Mouse (Mus musculus): ENCODE results near the gene Brd4. TPM values are rescaled to one million over a fixed set of nuclear protein-coding genes. Genes with fewer than 3 reads are reported as not detected.

Gene Brd4
- polyA plus RNA-seq (2012; rRNA removed) (75.6 and 80.0 TPM in 2 replicates), polyA plus RNA-seq (2014; fragmentation: Nextera tagmentation; extraction: Ambion mirVana) (97.3 and 117 TPM in 2 replicates)

DNA sequence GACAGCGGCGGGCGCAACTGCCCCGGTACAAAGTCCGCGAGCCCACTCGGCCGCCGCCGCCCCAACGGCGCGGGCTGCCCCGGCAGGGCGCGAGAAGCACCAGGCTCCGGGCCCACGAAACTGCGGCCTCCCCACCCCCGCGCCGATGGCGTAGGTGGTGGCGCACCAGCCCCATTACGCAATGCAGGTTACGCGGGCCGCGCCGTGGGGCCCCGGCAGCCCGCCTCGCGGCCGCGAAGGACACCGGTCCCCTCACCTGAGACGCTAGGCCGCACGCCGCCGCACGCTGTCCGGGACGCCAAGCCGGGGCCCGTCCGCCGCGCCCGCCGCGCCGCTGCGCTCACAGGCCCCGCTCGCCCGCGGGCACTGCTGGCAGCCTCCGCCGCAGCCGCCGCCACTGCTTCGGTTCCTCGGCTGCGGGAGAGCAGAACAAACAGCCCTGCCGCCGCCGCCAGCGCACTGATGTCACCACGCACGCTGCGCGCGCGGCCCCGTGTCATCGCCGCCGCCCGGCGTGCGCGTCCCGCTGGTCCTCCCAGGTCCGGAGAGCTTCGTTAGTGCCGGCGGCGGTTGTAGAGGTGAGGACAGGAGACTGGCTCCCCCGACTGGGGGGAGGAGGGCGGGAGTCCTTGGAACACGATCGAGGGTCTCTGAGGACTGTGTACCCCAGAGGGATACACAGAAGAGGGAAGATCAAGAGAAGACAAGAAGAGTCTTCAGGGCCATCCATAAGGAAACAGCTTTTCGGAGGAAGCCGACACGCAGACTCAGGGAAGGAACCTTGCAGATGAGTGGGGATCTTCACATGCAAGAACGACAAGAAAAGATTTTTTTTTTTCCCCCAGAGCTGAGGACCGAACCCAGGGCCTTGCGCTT lies at the start of gene Brd4:
Gene Brd4 (minus strand): TSS at position 461 of the 876 bp plus-strand sequence.
- H3K9me3 ChIP-seq (ENCODE audit: control insufficient read depth, low read length): no peaks in the 10 kb centered on the region
- no peaks in the 10 kb centered on the region for H3K36me3 ChIP-seq (ENCODE audit: control insufficient read depth, insufficient read depth, low read length)
- DNase-seq (ENCODE audit: low spot score): peak; percentile 89
- under 1% methylated on average over 91 of the region's 100 CpGs for WGBS
- ATAC-seq (ENCODE audit: low FRiP score, low read depth): peak; percentile 91
- peak within 1 kb of the TSS; percentile 92 for H3K4me3 ChIP-seq (replicated peaks; ENCODE audit: low read length)
- no peak for TF ChIP-seq POLR2A (IDR thresholded peaks at IDR 0.05; ENCODE audit: borderline replicate concordance, extremely low read depth, insufficient read depth, insufficient read length)
- H3K4me2 ChIP-seq (replicated peaks; ENCODE audit: low read depth, low read length, severe bottlenecking): peak within 1 kb of the TSS; percentile 77
- H3K27me3 ChIP-seq (ENCODE audit: control insufficient read depth, insufficient read depth, low read length): no peaks in the 10 kb centered on the region
- peak within 1 kb of the TSS; percentile 95 for H3K9ac ChIP-seq (ENCODE audit: low read depth, low read length, severe bottlenecking)
- peaks cover 21% of the 10 kb centered on the region for H3K4me1 ChIP-seq (ENCODE audit: control insufficient read depth, insufficient read depth, low read length)
- peak within 1 kb of the TSS; percentile 100 for H3K27ac ChIP-seq (replicated peaks; ENCODE audit: low read depth, low read length)

DNA sequence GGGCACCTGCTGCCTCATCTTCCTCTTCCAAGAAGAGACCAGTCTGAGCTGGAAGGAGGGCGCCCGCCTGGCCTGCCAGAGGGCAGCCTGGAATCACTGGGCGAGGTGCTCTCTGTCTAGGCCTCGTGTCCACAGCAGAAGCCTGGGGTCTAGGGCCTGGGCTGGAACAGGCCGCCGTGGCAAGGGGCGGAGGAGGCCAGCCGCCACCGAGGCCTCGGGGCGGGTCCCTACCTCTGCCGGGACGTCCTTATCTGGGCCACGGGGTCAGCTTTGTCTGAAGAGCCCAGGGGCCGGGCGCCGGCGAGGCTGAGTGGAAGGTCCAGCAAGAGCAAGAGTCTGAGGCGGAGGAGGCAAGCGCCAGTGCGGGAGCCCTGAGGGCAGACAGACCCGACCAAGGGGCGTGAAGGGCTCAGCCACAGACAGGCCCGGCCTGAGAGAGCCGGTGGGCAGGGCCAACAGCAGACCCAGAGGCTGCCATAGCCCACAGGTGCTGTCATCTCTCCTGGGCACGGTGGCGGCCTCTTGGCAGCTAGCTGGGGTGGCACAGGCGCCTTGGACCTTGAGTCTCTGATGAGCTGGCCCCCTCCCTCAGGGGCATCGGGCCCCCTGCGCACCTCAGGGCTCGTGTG lies 49.3 kb upstream of the Brd4 start:
- no peaks in the 10 kb centered on the region for H3K27me3 ChIP-seq (ENCODE audit: control insufficient read depth, insufficient read depth, low read length)
- no peaks in the 10 kb centered on the region for H3K9me3 ChIP-seq (ENCODE audit: control insufficient read depth, low read length)
- H3K27ac ChIP-seq (replicated peaks; ENCODE audit: low read depth, low read length): no peak overlapping the region
- no peak overlapping the region for H3K9ac ChIP-seq (ENCODE audit: low read depth, low read length, severe bottlenecking)
- H3K4me1 ChIP-seq (ENCODE audit: control insufficient read depth, insufficient read depth, low read length): no peaks in the 10 kb centered on the region
- TF ChIP-seq POLR2A (IDR thresholded peaks at IDR 0.05; ENCODE audit: borderline replicate concordance, extremely low read depth, insufficient read depth, insufficient read length): no peak
- H3K36me3 ChIP-seq (ENCODE audit: control insufficient read depth, insufficient read depth, low read length): peaks cover 81% of the 10 kb centered on the region
- WGBS: 93% methylated on average over 27 of the region's 31 CpGs
- no peak overlapping the region for H3K4me3 ChIP-seq (replicated peaks; ENCODE audit: low read length)
- DNase-seq (ENCODE audit: low spot score) (no peak), ATAC-seq (ENCODE audit: low FRiP score, low read depth) (peak; percentile 9; the same call in 1 of the 2 replicates)
- no peak overlapping the region for H3K4me2 ChIP-seq (replicated peaks; ENCODE audit: low read depth, low read length, severe bottlenecking)

DNA sequence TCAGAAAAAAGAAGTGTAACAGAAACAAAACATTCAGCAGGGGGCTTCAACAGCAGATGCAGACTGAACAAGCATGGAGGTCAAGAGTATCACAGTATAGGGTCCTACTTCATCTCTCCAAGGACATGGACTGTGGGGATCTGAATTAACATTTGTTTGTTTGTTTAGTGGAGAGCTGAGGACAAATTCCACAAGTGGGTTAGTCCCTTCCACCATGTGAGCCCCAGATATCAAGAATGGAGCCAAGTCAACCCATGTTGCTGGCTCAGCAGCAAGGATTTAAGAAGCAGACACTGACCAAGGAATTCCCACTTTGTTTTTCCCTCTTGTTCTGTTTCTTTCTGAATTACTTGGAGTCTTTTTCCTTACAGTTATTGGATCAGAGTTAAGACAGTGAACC lies 43.0 kb upstream of the Brd4 start:
- Histone ChIP-seq H3K9me3 (ENCODE audit: control insufficient read depth, low read length) (no peaks in the 10 kb centered on the region), H3K27ac (replicated peaks; ENCODE audit: low read depth, low read length) (no peak overlapping the region), H3K36me3 (ENCODE audit: control insufficient read depth, insufficient read depth, low read length) (peaks cover 63% of the 10 kb centered on the region), H3K9ac (ENCODE audit: low read depth, low read length, severe bottlenecking) (no peak overlapping the region), H3K4me1 (ENCODE audit: control insufficient read depth, insufficient read depth, low read length) (no peaks in the 10 kb centered on the region), H3K4me2 (replicated peaks; ENCODE audit: low read depth, low read length, severe bottlenecking) (no peak overlapping the region), H3K27me3 (ENCODE audit: control insufficient read depth, insufficient read depth, low read length) (no peaks in the 10 kb centered on the region), H3K4me3 (replicated peaks; ENCODE audit: low read length) (no peak overlapping the region)
- DNase-seq (ENCODE audit: low spot score) (no peak), ATAC-seq (ENCODE audit: low FRiP score, low read depth) (no peak)
- TF ChIP-seq POLR2A (IDR thresholded peaks at IDR 0.05; ENCODE audit: borderline replicate concordance, extremely low read depth, insufficient read depth, insufficient read length): no peak

DNA sequence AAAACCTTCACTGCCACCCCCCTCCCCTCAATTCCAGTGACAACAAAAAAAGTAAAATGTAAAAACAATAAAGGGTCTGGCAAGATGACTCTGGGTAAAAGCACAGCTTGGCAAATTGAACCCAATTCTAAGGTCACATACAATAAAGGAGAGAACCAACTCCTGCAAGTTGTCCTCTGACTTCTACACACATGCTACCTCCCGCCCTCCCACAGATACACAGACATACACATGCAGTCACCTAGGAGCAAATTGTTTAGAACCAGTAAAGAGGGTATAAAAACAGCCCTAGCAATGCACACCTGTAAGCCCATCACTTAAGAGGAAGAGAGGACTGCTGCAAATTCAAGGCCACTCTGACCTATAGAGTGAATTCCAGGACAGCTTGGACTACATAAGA lies 38.3 kb upstream of the Brd4 start:
- no peak for ATAC-seq (ENCODE audit: low FRiP score, low read depth)
- no peak for DNase-seq (ENCODE audit: low spot score)
- WGBS: 90% methylated on average over 1 of the region's 1 CpGs
- Histone ChIP-seq H3K27ac (replicated peaks; ENCODE audit: low read depth, low read length) (no peak overlapping the region), H3K36me3 (ENCODE audit: control insufficient read depth, insufficient read depth, low read length) (peaks cover 39% of the 10 kb centered on the region), H3K4me3 (replicated peaks; ENCODE audit: low read length) (no peak overlapping the region), H3K4me2 (replicated peaks; ENCODE audit: low read depth, low read length, severe bottlenecking) (no peak overlapping the region), H3K9ac (ENCODE audit: low read depth, low read length, severe bottlenecking) (no peak overlapping the region), H3K27me3 (ENCODE audit: control insufficient read depth, insufficient read depth, low read length) (no peaks in the 10 kb centered on the region), H3K4me1 (ENCODE audit: control insufficient read depth, insufficient read depth, low read length) (peaks cover 10% of the 10 kb centered on the region), H3K9me3 (ENCODE audit: control insufficient read depth, low read length) (no peaks in the 10 kb centered on the region)
- TF ChIP-seq POLR2A (IDR thresholded peaks at IDR 0.05; ENCODE audit: borderline replicate concordance, extremely low read depth, insufficient read depth, insufficient read length): no peak

DNA sequence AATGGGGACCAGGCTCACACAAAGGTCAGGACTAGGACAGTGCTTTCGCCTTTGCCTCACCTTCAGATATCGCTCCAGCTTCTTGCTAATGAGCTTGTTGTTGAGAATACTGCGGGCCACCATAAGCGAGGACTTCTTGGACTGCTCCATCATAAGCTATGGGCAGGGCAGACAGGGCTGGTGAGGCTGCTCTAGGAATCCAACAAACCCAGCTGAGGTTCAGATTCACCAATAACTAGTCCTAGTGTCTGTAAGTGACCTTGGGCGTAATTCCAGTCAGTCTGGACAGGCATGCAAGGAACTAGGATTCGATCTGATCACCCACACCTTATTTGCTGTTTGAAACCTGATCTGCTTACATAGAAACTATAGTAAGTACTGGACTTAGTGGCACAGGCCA lies 37.3 kb upstream of the Brd4 start:
- H3K9me3 ChIP-seq (ENCODE audit: control insufficient read depth, low read length): no peaks in the 10 kb centered on the region
- DNase-seq (ENCODE audit: low spot score) (no peak), ATAC-seq (ENCODE audit: low FRiP score, low read depth) (no peak)
- no peaks in the 10 kb centered on the region for H3K27me3 ChIP-seq (ENCODE audit: control insufficient read depth, insufficient read depth, low read length)
- peak overlapping the region; percentile 80 for H3K4me2 ChIP-seq (replicated peaks; ENCODE audit: low read depth, low read length, severe bottlenecking)
- no peak for TF ChIP-seq POLR2A (IDR thresholded peaks at IDR 0.05; ENCODE audit: borderline replicate concordance, extremely low read depth, insufficient read depth, insufficient read length)
- peak overlapping the region; percentile 89 for H3K9ac ChIP-seq (ENCODE audit: low read depth, low read length, severe bottlenecking)
- H3K4me3 ChIP-seq (replicated peaks; ENCODE audit: low read length): peak overlapping the region; percentile 95
- peak overlapping the region; percentile 74 for H3K27ac ChIP-seq (replicated peaks; ENCODE audit: low read depth, low read length)
- WGBS: 16% methylated on average over 6 of the region's 6 CpGs
- peaks cover 40% of the 10 kb centered on the region for H3K36me3 ChIP-seq (ENCODE audit: control insufficient read depth, insufficient read depth, low read length)
- H3K4me1 ChIP-seq (ENCODE audit: control insufficient read depth, insufficient read depth, low read length): peaks cover 10% of the 10 kb centered on the region
